Mouse (Mus musculus): ENCODE measurements around the gene Srsf9. TPM values are rescaled to one million over a fixed set of nuclear protein-coding genes. Genes with fewer than 3 reads are reported as not detected.
"Not testable (repeated sequence)": the region's sequence is repeated elsewhere in the genome, so short reads cannot be mapped to it uniquely, and the experiment has no call there.

Gene Srsf9
- polyA plus RNA-seq, 1 experiment, result 39.2 TPM

DNA sequence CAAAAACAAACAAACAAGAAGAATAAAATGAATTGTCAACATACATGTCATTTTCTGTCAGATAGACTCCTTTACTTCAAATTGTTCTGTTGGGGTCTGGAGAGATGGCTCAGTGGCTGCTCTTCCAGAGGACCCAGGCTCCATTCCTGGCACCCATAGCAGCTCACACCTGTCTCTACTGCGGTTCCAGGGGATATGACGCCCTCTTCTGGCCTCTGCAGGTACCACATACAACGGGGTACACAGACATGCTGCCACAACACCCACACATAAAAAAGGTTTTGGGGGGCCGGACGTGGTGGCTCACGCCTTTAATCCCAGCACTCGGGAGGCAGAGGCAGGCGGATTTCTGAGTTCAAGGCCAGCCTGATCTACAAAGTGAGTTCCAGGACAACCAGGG is 32.8 kb upstream of the Srsf9 start:
- Histone ChIP-seq H3K4me1 (ENCODE audit: control insufficient read depth, insufficient read depth, low read length) (peaks cover 3% of the 10 kb centered on the region; the same call in 1 of the 2 replicates), H3K27me3 (replicated peaks; ENCODE audit: control insufficient read depth, insufficient read depth, low read length) (no peaks in the 10 kb centered on the region), H3K36me3 (ENCODE audit: control insufficient read depth, insufficient read depth, low read length) (peaks cover 3% of the 10 kb centered on the region; the same call in 1 of the 2 replicates), H3K4me3 (ENCODE audit: insufficient read depth, low read depth, low read length) (no peak overlapping the region), H3K27ac (ENCODE audit: insufficient read depth, low read depth, low read length) (no peak overlapping the region)
- TF ChIP-seq CTCF (conservative IDR thresholded peaks at IDR 0.05; ENCODE audit: insufficient read depth, insufficient read length, low read depth, low read length) (peak; percentile 35; the same call in 1 of the 2 replicates), POLR2A (IDR thresholded peaks at IDR 0.05; ENCODE audit: low read depth, low read length) (no peak)
- DNase-seq, result no peak
- WGBS, result 93% methylated on average over 8 of the region's 8 CpGs

DNA sequence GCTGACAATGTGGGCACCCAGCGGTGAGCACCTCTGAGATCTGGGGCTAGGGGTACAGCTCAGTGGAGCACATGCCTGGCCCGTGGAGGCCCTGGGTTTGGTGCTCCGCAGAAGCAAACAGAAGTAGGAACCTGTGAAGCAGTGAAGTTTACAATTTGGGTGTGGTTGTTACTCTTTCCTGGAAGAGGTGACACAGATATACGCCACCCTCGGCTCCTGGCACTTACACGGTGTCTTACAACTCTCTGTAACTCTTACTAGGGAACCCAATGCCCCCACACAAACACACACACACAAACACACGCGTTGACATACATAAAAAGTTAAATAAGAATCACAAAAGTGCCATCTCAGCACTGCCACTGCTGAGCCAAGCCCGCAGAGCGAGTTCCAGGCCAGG is 30.6 kb upstream of the Srsf9 start:
- peaks cover 6% of the 10 kb centered on the region for H3K4me1 ChIP-seq (ENCODE audit: control insufficient read depth, insufficient read depth, low read length)
- H3K27me3 ChIP-seq (replicated peaks; ENCODE audit: control insufficient read depth, insufficient read depth, low read length), result no peaks in the 10 kb centered on the region
- no peak for DNase-seq
- no peak overlapping the region for H3K4me3 ChIP-seq (ENCODE audit: insufficient read depth, low read depth, low read length)
- TF ChIP-seq CTCF (conservative IDR thresholded peaks at IDR 0.05; ENCODE audit: insufficient read depth, insufficient read length, low read depth, low read length), result no peak
- TF ChIP-seq POLR2A (IDR thresholded peaks at IDR 0.05; ENCODE audit: low read depth, low read length), result no peak
- 73% methylated on average over 10 of the region's 10 CpGs for WGBS
- no peak overlapping the region for H3K27ac ChIP-seq (ENCODE audit: insufficient read depth, low read depth, low read length)
- peaks cover 3% of the 10 kb centered on the region; the same call in 1 of the 2 replicates for H3K36me3 ChIP-seq (ENCODE audit: control insufficient read depth, insufficient read depth, low read length)

DNA sequence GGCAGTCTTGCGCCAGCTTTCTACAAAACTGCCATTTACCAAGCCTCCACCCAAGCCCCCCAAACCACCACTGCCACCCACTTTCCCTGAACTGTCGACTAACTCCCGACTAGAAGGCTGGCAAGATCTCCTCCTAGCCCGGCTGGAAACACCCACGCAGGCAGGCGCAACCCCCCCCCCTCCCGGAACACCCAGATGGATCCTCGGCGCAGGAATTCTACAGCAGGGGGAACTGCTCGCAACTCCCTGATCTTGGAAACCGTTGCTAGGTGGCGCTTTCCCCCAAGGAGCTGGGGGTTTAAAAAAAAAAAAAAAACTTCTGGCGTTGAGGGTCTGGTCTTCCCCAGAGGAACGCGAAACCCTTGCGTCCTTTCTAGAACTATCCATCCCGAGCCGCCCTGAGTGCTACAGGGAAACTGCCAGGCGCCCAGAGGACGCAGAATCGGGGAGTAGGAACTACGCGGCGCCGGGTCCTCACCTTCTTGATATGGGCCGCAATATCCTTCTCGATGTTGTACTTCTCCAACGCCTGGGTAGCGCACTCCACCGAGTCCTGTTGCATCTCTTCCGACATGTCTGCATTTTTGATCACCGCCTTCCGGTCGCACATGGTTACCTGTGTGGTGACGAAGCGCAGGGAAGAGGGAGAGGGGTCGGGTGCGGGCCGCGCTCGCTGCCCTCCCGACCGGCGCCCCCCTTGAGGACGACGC is 26.8 kb upstream of the Srsf9 start:
- Histone ChIP-seq H3K4me3 (ENCODE audit: insufficient read depth, low read depth, low read length) (peak overlapping the region; percentile 80), H3K27ac (ENCODE audit: insufficient read depth, low read depth, low read length) (peak overlapping the region; percentile 70), H3K27me3 (replicated peaks; ENCODE audit: control insufficient read depth, insufficient read depth, low read length) (no peaks in the 10 kb centered on the region), H3K4me1 (ENCODE audit: control insufficient read depth, insufficient read depth, low read length) (peaks cover 11% of the 10 kb centered on the region), H3K36me3 (ENCODE audit: control insufficient read depth, insufficient read depth, low read length) (peaks cover 3% of the 10 kb centered on the region; the same call in 1 of the 2 replicates)
- peak; percentile 76 for DNase-seq
- 0 out of 2 replicates have a peak, but pooled peaks have one; percentile 16 for TF ChIP-seq CTCF (conservative IDR thresholded peaks at IDR 0.05; ENCODE audit: insufficient read depth, insufficient read length, low read depth, low read length)
- TF ChIP-seq POLR2A (IDR thresholded peaks at IDR 0.05; ENCODE audit: low read depth, low read length), result no peak
- WGBS, result 1% methylated on average over 46 of the region's 46 CpGs

DNA sequence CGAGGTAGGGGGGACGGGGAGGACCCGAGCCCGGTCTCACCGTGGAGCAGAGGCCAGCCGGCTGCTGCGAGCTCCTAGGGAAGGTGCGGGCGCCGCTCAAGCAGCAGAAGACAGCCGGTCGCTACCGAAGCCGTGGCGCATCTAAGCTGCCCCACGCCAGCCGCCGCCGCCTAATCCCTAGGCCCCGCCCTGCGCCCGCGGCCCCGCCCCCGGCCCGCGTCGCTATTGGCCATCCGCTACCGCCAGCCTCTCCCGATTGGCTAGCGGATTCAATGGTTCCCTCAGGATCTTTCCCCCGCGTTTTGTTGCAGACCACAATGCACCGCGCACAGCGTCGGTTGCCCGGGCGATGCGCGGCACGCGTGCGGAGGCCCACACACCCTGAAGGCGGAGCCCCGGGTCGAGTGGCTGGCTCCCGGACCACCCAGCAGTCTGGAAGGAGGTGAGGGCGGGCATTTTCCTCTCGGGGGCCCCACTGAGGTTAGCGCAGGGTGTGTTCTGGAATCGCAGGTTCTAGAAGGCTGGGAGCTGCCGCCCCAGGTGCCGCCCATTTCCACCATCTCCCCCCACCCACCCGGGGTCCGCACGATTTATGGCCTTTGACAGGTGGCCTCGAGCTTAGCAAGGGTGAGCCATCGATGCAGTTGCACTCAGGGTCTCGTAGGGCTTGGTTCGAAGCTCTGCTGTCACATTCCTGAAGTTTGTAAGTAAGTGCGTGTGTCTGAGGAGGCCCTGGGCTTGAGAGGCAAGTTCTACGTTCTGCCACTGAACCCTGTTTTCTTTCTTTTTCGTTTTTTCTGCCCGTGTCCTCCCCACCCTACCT is 26.0 kb upstream of the Srsf9 start, which contains the start of gene Dynll1:
Gene Dynll1, minus strand, starts transcription at position 208 of the 823 bp plus-strand sequence.
- peaks cover 11% of the 10 kb centered on the region for H3K4me1 ChIP-seq (ENCODE audit: control insufficient read depth, insufficient read depth, low read length)
- WGBS, result under 1% methylated on average over 65 of the region's 66 CpGs
- peak within 1 kb of the TSS; percentile 80 for H3K4me3 ChIP-seq (ENCODE audit: insufficient read depth, low read depth, low read length)
- peak within 1 kb of the TSS; percentile 70 for H3K27ac ChIP-seq (ENCODE audit: insufficient read depth, low read depth, low read length)
- no peaks in the 10 kb centered on the region for H3K27me3 ChIP-seq (replicated peaks; ENCODE audit: control insufficient read depth, insufficient read depth, low read length)
- DNase-seq, result peak; percentile 100
- H3K36me3 ChIP-seq (ENCODE audit: control insufficient read depth, insufficient read depth, low read length), result peaks cover 1% of the 10 kb centered on the region; the same call in 1 of the 2 replicates
- TF ChIP-seq POLR2A (IDR thresholded peaks at IDR 0.05; ENCODE audit: low read depth, low read length) (peak; percentile 68), CTCF (conservative IDR thresholded peaks at IDR 0.05; ENCODE audit: insufficient read depth, insufficient read length, low read depth, low read length) (no peak)

DNA sequence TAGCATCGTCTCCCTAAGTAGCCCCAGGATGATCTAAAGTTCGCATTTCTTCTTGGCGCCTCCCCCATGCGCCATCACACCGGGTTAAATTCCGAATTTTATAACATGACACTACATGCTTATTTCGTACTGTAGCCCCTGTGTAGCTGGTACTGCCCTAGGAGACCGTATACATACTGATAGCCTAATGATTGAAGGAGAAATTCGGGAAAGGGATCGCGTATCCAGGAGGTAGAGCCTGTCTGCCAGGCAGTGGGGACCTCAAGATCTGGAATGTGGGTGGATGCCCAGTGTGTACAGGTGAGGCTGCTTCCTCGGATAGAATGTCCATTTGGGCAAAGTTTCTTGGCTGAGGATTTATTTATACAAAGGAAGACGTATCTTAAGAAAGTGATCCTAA is 25.4 kb upstream of the Srsf9 start:
- Histone ChIP-seq H3K36me3 (ENCODE audit: control insufficient read depth, insufficient read depth, low read length) (peaks cover 1% of the 10 kb centered on the region; the same call in 1 of the 2 replicates), H3K4me1 (ENCODE audit: control insufficient read depth, insufficient read depth, low read length) (peaks cover 11% of the 10 kb centered on the region), H3K27ac (ENCODE audit: insufficient read depth, low read depth, low read length) (no peak overlapping the region), H3K27me3 (replicated peaks; ENCODE audit: control insufficient read depth, insufficient read depth, low read length) (no peaks in the 10 kb centered on the region), H3K4me3 (ENCODE audit: insufficient read depth, low read depth, low read length) (peak overlapping the region; percentile 71)
- WGBS, result 21% methylated on average over 13 of the region's 13 CpGs
- no peak for TF ChIP-seq POLR2A (IDR thresholded peaks at IDR 0.05; ENCODE audit: low read depth, low read length)
- no peak for TF ChIP-seq CTCF (conservative IDR thresholded peaks at IDR 0.05; ENCODE audit: insufficient read depth, insufficient read length, low read depth, low read length)
- no peak for DNase-seq

DNA sequence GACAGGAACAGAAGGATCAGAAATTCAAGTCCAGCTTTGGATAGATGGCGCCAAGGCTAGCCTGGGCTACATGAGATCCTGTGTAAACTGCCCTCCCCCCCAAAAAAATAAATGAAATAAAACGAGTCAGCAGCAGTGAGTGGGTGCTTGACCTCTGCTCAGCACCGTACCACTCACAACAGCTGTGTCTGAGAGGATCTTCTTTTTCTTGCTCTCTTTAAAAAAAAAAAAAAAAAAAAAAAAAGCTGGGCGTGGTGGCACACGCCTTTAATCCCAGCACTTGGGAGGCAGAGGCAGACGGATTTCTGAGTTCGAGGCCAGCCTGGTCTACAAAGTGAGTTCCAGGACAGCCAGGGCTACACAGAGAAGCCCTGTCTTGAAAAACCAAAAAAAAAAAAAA is 24.8 kb upstream of the Srsf9 start:
- not testable (repeated sequence) for H3K4me3 ChIP-seq (ENCODE audit: insufficient read depth, low read depth, low read length); H3K27me3 ChIP-seq (replicated peaks; ENCODE audit: control insufficient read depth, insufficient read depth, low read length); H3K27ac ChIP-seq (ENCODE audit: insufficient read depth, low read depth, low read length); H3K36me3 ChIP-seq (ENCODE audit: control insufficient read depth, insufficient read depth, low read length); DNase-seq
- H3K4me1 ChIP-seq (ENCODE audit: control insufficient read depth, insufficient read depth, low read length), result peaks cover 11% of the 10 kb centered on the region
- WGBS, result 78% methylated on average over 6 of the region's 7 CpGs

DNA sequence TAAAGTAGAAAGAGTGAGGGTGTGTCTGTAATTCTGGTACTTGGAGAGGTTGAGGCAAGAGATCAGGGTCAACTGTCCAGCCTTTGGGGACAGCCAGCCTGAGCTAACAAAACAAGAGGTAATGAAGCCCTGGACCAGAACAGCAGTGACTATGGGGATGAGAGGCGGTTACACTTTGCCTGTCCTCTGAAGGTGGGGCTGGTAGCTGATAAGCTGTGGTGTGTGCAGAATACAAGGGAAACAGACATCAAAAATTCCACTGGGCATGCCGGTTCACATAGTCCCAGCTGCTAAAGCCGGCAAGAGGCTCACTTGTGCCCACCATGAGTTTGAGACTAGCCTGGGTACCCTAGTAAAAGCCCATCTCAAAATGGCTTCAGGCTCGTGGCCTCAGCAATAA is 14.6 kb upstream of the Srsf9 start:
- WGBS, result 89% methylated on average over 4 of the region's 4 CpGs
- no peak for TF ChIP-seq POLR2A (IDR thresholded peaks at IDR 0.05; ENCODE audit: low read depth, low read length)
- TF ChIP-seq CTCF (conservative IDR thresholded peaks at IDR 0.05; ENCODE audit: insufficient read depth, insufficient read length, low read depth, low read length), result no peak
- no peaks in the 10 kb centered on the region for H3K27me3 ChIP-seq (replicated peaks; ENCODE audit: control insufficient read depth, insufficient read depth, low read length)
- H3K27ac ChIP-seq (ENCODE audit: insufficient read depth, low read depth, low read length), result no peak overlapping the region
- no peaks in the 10 kb centered on the region for H3K36me3 ChIP-seq (ENCODE audit: control insufficient read depth, insufficient read depth, low read length)
- no peaks in the 10 kb centered on the region for H3K4me1 ChIP-seq (ENCODE audit: control insufficient read depth, insufficient read depth, low read length)
- DNase-seq, result no peak
- H3K4me3 ChIP-seq (ENCODE audit: insufficient read depth, low read depth, low read length), result no peak overlapping the region
